In genomic region chr6:31142479-31143007, GRCm38 (mm10) we compare ENCODE assay signal across 8 mouse cellular contexts.
DNase-seq lines count a peak whose midpoint lies in the region; ATAC-seq and TF ChIP-seq lines count a peak whose summit lies in the region.
"Not testable (repeated sequence)": the region's sequence is repeated elsewhere in the genome, so short reads cannot be mapped to it uniquely, and the experiment has no call there.

No protein-coding gene starts in this region.

- TF ChIP-seq EP300 in heart, adult 2 months (IDR thresholded peaks at IDR 0.05; ENCODE audit: insufficient read depth, low read depth, low read length): not testable (repeated sequence)

- TF ChIP-seq POLR2A in heart, adult 2 months (IDR thresholded peaks at IDR 0.05; ENCODE audit: insufficient read depth, low read depth, low read length); liver, adult 2 months (IDR thresholded peaks at IDR 0.05; ENCODE audit: extremely low read depth, insufficient read depth, low read length): not testable (repeated sequence)

- H3K4me1 ChIP-seq in G1E (ENCODE audit: insufficient read depth, low read depth, low read length): not testable (repeated sequence)
- peaks cover 19% of the 10 kb centered on the region for H3K4me1 ChIP-seq in heart, adult 2 months (ENCODE audit: control insufficient read depth, insufficient read depth, low read length)
- peaks cover 52% of the 10 kb centered on the region for H3K4me1 ChIP-seq in liver, adult 2 months (ENCODE audit: control insufficient read depth, insufficient read depth, low read length)

- not testable (repeated sequence) for H3K36me3 ChIP-seq in G1E (replicated peaks); heart, adult 2 months (ENCODE audit: control insufficient read depth, insufficient read depth, low read length)
- peaks cover 17% of the 10 kb centered on the region for H3K36me3 ChIP-seq in liver, adult 2 months (ENCODE audit: control insufficient read depth, insufficient read depth, low read length)

- H3K4me3 ChIP-seq in G1E (ENCODE audit: low read depth, low read length); gastrocnemius, adult 2 months; heart, adult 2 months; liver, adult 2 months (ENCODE audit: insufficient read depth, low read depth, low read length): not testable (repeated sequence)

- peak overlapping the region; percentile 68 for H3K27ac ChIP-seq in gastrocnemius, adult 2 months
- H3K27ac ChIP-seq in heart, adult 2 months: peak overlapping the region; percentile 23; the same call in 1 of the 2 replicates
- not testable (repeated sequence) for H3K27ac ChIP-seq in liver, adult 2 months (replicated peaks; ENCODE audit: insufficient read depth, low read depth, low read length)

- ATAC-seq in G1E (ENCODE audit: extremely low read depth, insufficient number of reproducible peaks, low FRiP score, poor library complexity, severe bottlenecking): peak; percentile 34; the same call in 1 of the 2 replicates
- peak; percentile 89 for ATAC-seq in erythroblast, adult 5-6 weeks (replicated peaks; ENCODE audit: low FRiP score, poor library complexity, severe bottlenecking)
- ATAC-seq in megakaryocyte progenitor cell, adult 5-6 weeks (replicated peaks; ENCODE audit: poor library complexity): peak; percentile 76
- ATAC-seq in monocyte, adult 5-6 weeks (replicated peaks; ENCODE audit: insufficient number of reproducible peaks, low FRiP score, low TSS enrichment, poor library complexity, severe bottlenecking): 0 out of 2 replicates have a peak, but pooled peaks have one; percentile 37

- WGBS in heart, adult 2 months: 96% methylated on average over 15 of the region's 15 CpGs
- WGBS in liver, adult 2 months: 88% methylated on average over 15 of the region's 15 CpGs

- peaks cover 52% of the 10 kb centered on the region for H3K27me3 ChIP-seq in G1E (ENCODE audit: insufficient read depth, low read length)
- H3K27me3 ChIP-seq in heart, adult 2 months (ENCODE audit: control insufficient read depth, insufficient read depth, low read length); liver, adult 2 months (ENCODE audit: control insufficient read depth, insufficient read depth, low read length): not testable (repeated sequence)

- DNase-seq in G1E (ENCODE audit: low spot score); gastrocnemius, adult 2 months; heart, adult 2 months: not testable (repeated sequence)
- DNase-seq in kidney, adult 9 months: peak; percentile 75
- peak; percentile 62 for DNase-seq in liver, adult 2 months (ENCODE audit: extremely low read depth, low read depth, low spot score)

- H3K79me2 ChIP-seq in heart, adult 2 months (replicated peaks; ENCODE audit: control insufficient read depth, insufficient read depth, low read length): not testable (repeated sequence)
- peaks cover 21% of the 10 kb centered on the region for H3K79me2 ChIP-seq in liver, adult 2 months (ENCODE audit: control insufficient read depth, insufficient read depth, low read length)

- intact Hi-C loops in gastrocnemius, adult 2 months (cut with DNase I); heart, adult 2 months (cut with DNase I): not testable (repeated sequence)

- H3K9me3 ChIP-seq in G1E (replicated peaks): not testable (repeated sequence)

- not testable (repeated sequence) for TF ChIP-seq CTCF in G1E (IDR thresholded peaks at IDR 0.05; ENCODE audit: low read depth, low read length); gastrocnemius, adult 2 months (IDR thresholded peaks at IDR 0.05); heart, adult 2 months (IDR thresholded peaks at IDR 0.05); liver, adult 2 months (IDR thresholded peaks at IDR 0.05; ENCODE audit: low read depth, low read length)

- not testable (repeated sequence) for H3K9ac ChIP-seq in heart, adult 2 months (ENCODE audit: low read depth, low read length); liver, adult 2 months (ENCODE audit: low read depth, low read length)

Comparison
In these comparisons a context has a peak if more than half of its experiments do, and no peak if none do; other contexts are left out.
1. ATAC-seq: peak in every context shown above with its lines; median percentile 89 in erythroblast, adult 5-6 weeks; 76 in megakaryocyte progenitor cell, adult 5-6 weeks; 37 in monocyte, adult 5-6 weeks; 34 in G1E.